Mouse (Mus musculus) erythroblast, embryonic 14.5 days (primary cell): ENCODE data around the gene Ptges3. TPM values are rescaled to one million over a fixed set of nuclear protein-coding genes. Genes with fewer than 3 reads are reported as not detected.

ENCODE experiments used
- H3K27me3 ChIP-seq: 2 replicates; pipeline ENCODE4 v1.6.1; 2012; ENCODE audit warnings: inconsistent platforms; ENCODE audit not compliant: control insufficient read depth
- H3K36me3 ChIP-seq: 2 replicates; pipeline ENCODE4 v1.6.1; 2012; ENCODE audit warnings: mild to moderate bottlenecking, inconsistent platforms; ENCODE audit not compliant: control insufficient read depth
- H3K4me1 ChIP-seq: 2 replicates; pipeline ENCODE4 v1.6.1; 2012; ENCODE audit warnings: inconsistent platforms; ENCODE audit not compliant: control insufficient read depth
- H3K4me3 ChIP-seq: replicated peaks from 2 replicates; pipeline ENCODE3; 2012; ENCODE audit warnings: moderate library complexity, mild to moderate bottlenecking, inconsistent platforms
- H3K9me3 ChIP-seq: 2 replicates; pipeline ENCODE4 v1.6.1; 2012; ENCODE audit warnings: low read length, inconsistent platforms, mixed read lengths; ENCODE audit not compliant: control insufficient read depth
- GATA1 ChIP-seq: IDR thresholded peaks from 2 replicates; pipeline ENCODE4 v1.6.1; 2012; ENCODE audit warnings: low read length, inconsistent platforms, mixed read lengths
- TAL1 ChIP-seq: IDR thresholded peaks from 3 replicates; pipeline ENCODE4 v1.6.1; 2012; ENCODE audit warnings: low read length, inconsistent platforms, mixed read lengths
- polyA plus RNA-seq: library from polyadenylated mRNA; stranded (reverse); fragments of >175 nt; gene quantifications from 2 replicates; pipeline ENCODE4 v1.2.3, GENCODE M21; 2012

The Ptges3 gene
- polyA plus RNA-seq, 1 experiment: 11.8 TPM

DNA sequence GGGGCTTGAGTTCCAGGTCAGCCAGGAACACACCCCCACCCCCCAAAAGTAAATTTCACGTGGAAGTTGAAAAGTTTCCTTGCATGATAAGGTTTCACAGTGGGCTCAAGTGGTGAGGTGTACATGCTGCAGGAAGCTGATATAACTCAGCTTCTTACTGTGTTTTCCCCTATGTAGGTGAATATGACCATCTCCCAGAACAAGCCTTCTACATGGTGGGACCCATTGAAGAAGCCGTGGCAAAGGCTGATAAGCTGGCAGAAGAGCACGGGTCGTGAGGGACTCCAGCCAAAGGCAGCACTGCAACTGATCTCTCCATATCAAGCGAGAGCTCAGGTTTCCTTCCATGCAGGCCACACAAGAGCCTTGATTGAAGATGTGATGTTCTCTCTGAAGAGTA lies 31.1 kb downstream of the Ptges3 start:
- H3K27me3 ChIP-seq: no peaks in the 10 kb centered on the region
- peaks cover 64% of the 10 kb centered on the region for H3K36me3 ChIP-seq
- H3K4me1 ChIP-seq: peaks cover 82% of the 10 kb centered on the region
- TF ChIP-seq GATA1: no peak
- no peak for TF ChIP-seq TAL1
- no peak overlapping the region for H3K4me3 ChIP-seq
- no peaks in the 10 kb centered on the region for H3K9me3 ChIP-seq

DNA sequence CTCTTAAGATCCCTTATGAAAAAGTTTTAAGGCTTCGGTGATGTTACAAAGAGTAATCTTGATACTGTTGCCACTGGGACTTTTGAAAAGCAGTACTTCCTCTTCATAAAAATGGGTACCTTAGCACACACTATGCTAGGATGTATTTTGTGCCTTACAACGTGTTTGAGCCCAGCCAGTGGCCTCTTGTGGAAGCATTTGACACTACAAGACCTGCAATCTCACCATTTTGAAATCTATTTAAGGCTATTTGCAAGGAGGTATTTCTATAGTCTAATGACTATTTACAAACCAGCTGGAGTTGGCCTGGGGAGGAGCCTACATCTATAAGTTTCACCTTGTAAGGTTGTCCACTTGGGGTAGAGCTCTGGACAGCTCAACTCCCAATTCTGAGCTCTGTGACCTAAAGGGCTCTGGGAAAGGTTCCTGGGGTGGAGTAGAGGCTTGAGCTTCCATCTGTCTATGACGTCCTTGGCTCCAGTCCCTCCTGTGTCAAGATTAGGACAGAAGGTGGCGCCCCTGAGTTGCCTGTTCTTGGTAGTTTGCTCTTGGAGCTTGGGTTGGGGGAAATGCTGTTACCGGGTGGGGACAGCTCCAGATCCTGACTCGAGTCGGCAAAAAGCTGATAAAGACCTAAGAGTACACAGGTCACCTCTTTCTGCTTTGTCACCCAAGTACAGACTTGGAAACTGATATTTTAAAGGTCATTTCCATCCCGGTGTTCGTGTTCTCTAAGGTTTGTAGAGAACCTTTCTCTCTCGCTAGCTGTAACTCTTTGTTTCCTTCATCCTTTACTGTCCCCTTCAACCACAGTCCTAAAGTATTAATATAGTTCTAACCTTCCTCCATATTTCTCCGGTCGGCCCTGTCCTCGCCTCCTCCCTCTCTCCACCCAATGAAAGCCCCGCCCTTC lies 32.2 kb downstream of the Ptges3 start:
- Histone ChIP-seq H3K9me3 (no peaks in the 10 kb centered on the region), H3K4me3 (peak overlapping the region; percentile 78), H3K27me3 (no peaks in the 10 kb centered on the region), H3K36me3 (peaks cover 58% of the 10 kb centered on the region), H3K4me1 (peaks cover 82% of the 10 kb centered on the region)
- TF ChIP-seq GATA1 (no peak), TAL1 (no peak)

DNA sequence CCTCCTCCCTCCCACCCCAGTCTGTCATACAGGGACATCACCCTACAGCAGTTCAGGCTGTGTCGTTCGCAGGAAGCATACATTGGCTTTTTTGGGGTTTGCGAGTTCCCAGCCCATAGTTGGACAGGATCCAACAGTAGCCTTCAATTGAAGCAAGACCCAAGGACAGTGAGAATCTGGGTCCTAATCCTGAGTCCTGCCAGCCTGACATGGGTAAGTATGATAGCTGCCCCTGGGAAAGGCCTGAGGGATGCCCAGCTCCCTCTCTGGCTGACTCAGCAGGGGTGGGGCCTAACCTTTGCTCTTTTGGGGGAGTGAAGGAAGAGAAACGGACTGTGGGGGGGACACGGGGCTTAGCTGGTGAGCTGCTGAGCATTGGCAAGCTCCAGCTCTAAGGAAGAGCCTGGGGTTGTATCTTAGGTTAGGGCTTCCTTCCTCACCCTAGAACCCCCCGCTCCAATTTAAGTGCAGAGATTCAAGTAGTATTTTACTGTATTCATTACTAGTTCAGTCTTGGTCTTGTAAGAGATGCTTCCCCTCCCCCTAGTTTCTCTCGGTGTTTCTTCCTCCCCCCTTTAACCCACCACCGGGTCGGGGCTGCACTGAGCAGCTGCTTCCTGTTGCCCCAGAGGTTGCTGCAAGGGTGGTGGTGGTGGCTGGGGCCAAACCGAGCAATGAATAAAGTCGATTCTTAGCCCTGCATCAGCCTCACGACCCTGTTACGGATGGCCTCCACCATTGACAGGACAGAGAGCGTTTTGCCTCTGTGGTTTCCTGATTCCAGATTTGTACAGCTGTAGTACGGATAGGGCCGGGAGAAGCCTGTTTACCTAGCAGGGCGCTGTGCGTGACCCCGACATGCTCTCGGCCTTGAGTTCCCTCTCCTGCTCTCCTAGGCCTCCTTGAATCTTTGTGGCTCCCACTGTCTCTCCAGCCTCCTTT lies 33.1 kb downstream of the Ptges3 start, which contains the start of gene Baz2a:
TSS of gene Baz2a (plus strand) at position 14 of the 942 bp plus-strand sequence.
- peak within 1 kb of the TSS; percentile 78 for H3K4me3 ChIP-seq
- H3K4me1 ChIP-seq: peaks cover 82% of the 10 kb centered on the region
- peaks cover 55% of the 10 kb centered on the region for H3K36me3 ChIP-seq
- TF ChIP-seq TAL1: no peak
- no peak for TF ChIP-seq GATA1
- H3K9me3 ChIP-seq: no peaks in the 10 kb centered on the region
- no peaks in the 10 kb centered on the region for H3K27me3 ChIP-seq

DNA sequence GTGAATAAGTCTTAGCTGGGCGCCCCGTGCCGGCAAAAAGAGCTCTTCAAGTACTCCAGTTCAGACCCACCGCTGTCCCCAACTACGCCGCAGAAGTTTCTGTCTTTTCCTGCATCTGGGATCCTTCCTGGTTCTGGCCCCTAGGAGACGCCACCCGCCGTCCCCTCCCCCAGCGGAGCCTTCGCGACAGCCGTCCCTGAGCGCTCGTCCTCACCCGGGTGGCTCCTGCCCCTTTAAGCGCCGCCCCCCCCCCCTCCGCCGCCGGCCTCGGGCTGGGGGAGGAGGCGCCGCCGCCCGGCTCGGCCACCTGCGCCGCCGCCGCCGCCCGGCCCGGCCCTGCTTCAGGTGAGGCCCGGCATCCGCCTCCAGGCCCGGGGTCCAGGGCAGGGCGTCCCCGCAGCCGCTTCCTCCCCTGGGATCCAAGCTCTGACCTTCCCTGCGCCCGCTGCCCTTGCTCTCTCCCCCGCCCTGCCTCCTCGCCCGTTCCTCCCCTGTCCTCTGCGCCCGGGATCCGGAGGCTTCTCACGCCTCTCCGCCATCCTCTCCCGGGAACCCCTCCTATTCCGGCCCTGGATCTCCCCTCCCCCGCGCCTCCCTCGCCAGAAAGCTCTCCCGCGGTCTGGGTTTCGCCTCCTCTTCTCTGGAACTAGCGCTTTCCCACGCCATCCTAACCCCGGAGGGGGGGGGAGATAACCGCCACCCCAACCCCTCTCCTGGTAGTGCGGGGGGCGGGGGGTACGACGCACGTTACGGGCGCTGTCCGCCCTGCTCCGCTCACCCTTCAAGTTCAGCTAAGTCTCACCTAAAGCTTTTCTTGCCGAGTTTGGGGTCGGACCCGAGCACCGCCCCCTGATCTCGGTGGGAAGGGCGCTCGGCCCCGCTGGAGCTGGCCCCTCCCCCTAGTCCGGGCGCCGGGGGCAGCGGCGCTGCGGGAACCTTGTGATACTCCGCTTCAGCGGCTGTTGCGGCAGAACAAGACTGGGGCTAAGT lies 34.0 kb downstream of the Ptges3 start:
- Histone ChIP-seq H3K4me1 (peaks cover 85% of the 10 kb centered on the region), H3K27me3 (no peaks in the 10 kb centered on the region), H3K36me3 (peaks cover 46% of the 10 kb centered on the region), H3K9me3 (no peaks in the 10 kb centered on the region), H3K4me3 (peak overlapping the region; percentile 78)
- no peak for TF ChIP-seq GATA1

DNA sequence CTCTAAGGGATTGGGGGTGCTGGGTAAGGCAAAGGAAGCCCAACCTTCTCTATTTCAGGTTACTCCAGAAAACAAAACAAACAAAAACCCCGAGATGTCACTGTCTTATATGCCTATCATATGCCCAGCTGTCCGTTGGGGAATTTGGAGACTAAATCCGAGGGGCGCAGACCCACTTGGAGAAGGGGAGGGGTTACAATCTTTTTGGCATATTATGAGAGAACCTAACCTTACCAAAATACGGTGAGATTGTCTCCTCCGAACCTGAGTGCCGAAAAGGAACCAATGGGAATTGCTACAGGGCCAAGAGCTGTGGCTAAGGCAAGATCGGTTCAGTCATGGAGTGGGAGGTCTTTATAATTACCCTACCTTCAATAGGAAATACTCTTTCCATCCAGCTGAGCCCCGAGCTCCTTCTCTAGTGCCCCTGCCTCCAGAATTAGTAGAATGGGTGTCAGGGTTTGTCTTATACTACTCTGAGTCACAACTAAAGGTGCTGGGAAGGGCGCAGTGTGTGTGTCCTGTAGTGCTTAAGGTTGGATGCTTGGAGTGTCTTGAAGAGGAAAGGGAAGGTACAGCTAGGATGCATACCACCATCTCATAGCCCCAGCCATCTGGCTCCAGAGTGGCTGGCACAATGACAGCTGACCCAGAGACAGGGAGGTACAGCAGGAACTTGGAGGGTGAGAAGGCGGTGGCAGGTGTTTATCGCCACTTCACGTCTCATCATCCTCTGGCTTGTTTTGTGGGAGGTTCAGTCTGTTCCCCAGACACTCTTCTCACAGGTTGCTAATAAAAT lies 34.9 kb downstream of the Ptges3 start:
- TF ChIP-seq TAL1 (peak; percentile 51; the same call in 2 of the 3 replicates), GATA1 (no peak)
- Histone ChIP-seq H3K9me3 (no peaks in the 10 kb centered on the region), H3K27me3 (no peaks in the 10 kb centered on the region), H3K4me1 (peaks cover 87% of the 10 kb centered on the region), H3K4me3 (peak overlapping the region; percentile 78), H3K36me3 (peaks cover 39% of the 10 kb centered on the region)

DNA sequence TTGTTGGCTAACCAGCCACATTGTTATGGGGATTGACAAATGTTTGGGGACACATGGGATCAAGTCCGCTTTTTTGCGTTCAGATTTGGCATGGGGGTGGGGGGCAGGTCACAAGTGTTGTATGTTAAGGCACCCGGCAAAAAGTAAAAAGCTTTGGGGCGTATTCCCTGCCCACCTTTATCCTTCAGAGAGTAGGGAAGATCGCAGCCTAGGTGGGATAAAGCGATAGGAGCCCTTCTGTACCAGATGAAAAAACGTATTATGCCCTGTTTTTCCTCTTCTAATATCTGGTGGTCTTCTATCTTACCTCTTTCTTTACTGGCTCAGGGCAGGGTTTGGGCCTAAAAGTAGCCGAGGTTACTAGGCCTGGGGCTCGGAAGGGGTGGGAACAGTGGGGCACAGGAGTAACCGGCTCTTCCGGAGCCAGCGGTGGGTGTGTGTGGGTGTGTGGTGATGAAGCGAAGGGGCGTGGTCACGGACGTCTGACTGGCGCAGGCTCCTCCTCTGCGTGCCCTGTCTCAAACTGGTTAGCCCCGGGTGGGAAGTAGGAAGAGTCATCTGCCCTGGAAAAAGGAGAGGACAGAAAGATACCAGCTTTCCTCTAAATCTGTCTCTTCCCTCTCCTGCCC lies 35.7 kb downstream of the Ptges3 start:
- TF ChIP-seq GATA1 (no peak), TAL1 (no peak)
- Histone ChIP-seq H3K4me1 (peaks cover 82% of the 10 kb centered on the region), H3K27me3 (no peaks in the 10 kb centered on the region), H3K36me3 (peaks cover 35% of the 10 kb centered on the region), H3K4me3 (peak overlapping the region; percentile 78), H3K9me3 (no peaks in the 10 kb centered on the region)

DNA sequence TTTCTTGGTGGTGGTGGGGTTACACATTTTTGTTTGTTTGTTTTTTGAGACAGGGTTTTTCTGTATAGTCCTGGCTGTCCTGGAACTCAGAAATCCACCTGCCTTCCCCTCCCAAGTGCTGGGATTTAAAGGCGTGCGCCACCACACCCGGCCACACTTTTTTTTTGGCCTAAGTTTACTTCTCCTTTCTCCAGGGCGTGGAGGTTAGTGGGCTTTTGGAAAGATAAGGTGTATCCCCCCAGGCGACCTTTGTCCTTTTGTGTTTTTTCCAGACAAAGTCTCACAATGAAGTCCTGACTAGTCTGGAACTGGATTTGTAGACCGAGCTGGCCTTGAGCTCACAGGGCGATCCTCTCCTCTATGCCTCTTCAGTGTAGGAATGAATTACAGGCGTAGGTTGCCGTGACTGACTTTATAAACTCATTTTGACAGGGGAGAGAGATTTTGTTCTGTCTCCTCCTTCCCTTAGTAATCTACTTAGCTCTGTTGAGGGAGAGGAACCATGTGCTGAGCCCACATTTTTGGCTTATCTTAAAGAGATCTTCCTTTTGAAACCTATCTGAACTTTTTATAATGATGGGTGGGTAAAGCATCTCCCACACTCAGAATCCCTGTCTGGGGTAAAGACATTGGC lies 36.4 kb downstream of the Ptges3 start:
- peaks cover 33% of the 10 kb centered on the region for H3K36me3 ChIP-seq
- H3K9me3 ChIP-seq: no peaks in the 10 kb centered on the region
- no peaks in the 10 kb centered on the region for H3K27me3 ChIP-seq
- no peak for TF ChIP-seq TAL1
- H3K4me3 ChIP-seq: peak overlapping the region; percentile 78
- H3K4me1 ChIP-seq: peaks cover 76% of the 10 kb centered on the region
